Mouse (Mus musculus): ENCODE measurements at regions not wholly inside any gene's neighbourhood (a gene's known extent, or its start where the extent isn't known, plus 50 kb on each side); places are given as distances from the start of the nearest gene placed in this dataset.

DNA sequence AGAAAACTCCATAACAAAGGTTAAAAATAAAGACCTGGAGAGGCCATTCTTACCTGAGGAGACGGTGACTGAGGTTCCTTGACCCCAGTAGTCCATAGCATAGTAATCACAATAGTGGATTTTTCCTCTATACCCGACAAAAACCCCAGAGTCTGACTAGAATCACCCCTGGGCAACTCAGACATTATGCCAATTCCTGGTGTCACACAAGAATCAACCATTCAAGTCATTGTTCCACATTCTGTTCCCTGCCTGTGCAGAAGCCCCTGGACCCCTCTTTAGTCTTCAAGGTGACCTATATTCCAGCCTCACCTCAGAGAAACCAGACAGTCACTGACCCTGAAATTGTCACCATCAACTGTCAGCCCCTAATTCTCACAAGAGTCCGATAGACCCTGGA is 60.9 kb upstream of the Adam6b start:
- no peaks in the 10 kb centered on the region for H3K4me1 ChIP-seq (ENCODE audit: control insufficient read depth, insufficient read depth, low read length)
- no peak overlapping the region for H3K4me3 ChIP-seq (replicated peaks; ENCODE audit: extremely low read depth, low read depth, low read length)
- 66% methylated on average over 3 of the region's 3 CpGs for WGBS
- TF ChIP-seq CTCF (IDR thresholded peaks at IDR 0.05; ENCODE audit: insufficient read depth, low read length) = no peak
- no peak for TF ChIP-seq POLR2A (IDR thresholded peaks at IDR 0.05; ENCODE audit: borderline replicate concordance, extremely low read depth, low read depth, low read length)
- no peak for DNase-seq

DNA sequence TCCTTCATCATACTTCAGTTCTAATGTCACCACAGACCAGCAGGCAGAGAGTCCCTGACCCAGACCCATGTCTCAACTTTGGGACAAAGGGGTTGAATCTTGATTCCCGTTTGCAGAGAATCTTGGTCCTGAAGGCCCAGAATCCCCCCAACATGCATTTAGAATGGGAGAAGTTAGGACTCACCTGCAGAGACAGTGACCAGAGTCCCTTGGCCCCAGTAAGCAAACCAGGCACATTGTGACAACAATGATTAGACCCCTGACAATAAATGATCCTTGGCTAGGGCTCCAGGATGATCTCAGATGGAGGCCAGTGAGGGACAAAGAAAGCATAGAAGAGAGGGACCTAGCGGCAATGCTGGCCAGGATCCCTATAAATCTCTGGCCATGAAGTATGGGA is 60.4 kb upstream of the Adam6b start:
- no peaks in the 10 kb centered on the region for H3K4me1 ChIP-seq (ENCODE audit: control insufficient read depth, insufficient read depth, low read length)
- 79% methylated on average over 2 of the region's 2 CpGs for WGBS
- no peak for TF ChIP-seq CTCF (IDR thresholded peaks at IDR 0.05; ENCODE audit: insufficient read depth, low read length)
- TF ChIP-seq POLR2A (IDR thresholded peaks at IDR 0.05; ENCODE audit: borderline replicate concordance, extremely low read depth, low read depth, low read length) = no peak
- no peak for DNase-seq
- peak overlapping the region; percentile 41 for H3K4me3 ChIP-seq (replicated peaks; ENCODE audit: extremely low read depth, low read depth, low read length)

- no peak for DNase-seq
- WGBS = 69% methylated on average over 6 of the region's 6 CpGs
- no peak for TF ChIP-seq POLR2A (IDR thresholded peaks at IDR 0.05; ENCODE audit: borderline replicate concordance, extremely low read depth, low read depth, low read length)
- no peak for TF ChIP-seq CTCF (IDR thresholded peaks at IDR 0.05; ENCODE audit: insufficient read depth, low read length)
- Histone ChIP-seq H3K4me3 (replicated peaks; ENCODE audit: extremely low read depth, low read depth, low read length) (no peak overlapping the region), H3K4me1 (ENCODE audit: control insufficient read depth, insufficient read depth, low read length) (no peaks in the 10 kb centered on the region)
These were observed 59.0 kb upstream of the Adam6b start for GRCm38 (mm10) chr12:113430340-113430739.
